Mouse (Mus musculus) hindbrain, postnatal 0 days (tissue): ENCODE results near the gene Coa4. TPM values are rescaled to one million over a fixed set of nuclear protein-coding genes. Genes with fewer than 3 reads are reported as not detected.

Experiments used
- ATAC-seq: fragments of 200-750 bp; cut with Nextera tagmentation; 2 replicates; pipeline ENCODE4 v1.8.0; 2017; ENCODE audit warnings: mild to moderate bottlenecking, moderate TSS enrichment, moderate library complexity
- DNase-seq: peaks from one replicate; pipeline ENCODE4 v3.0.0-alpha.2; 2015; ENCODE audit warnings: low spot score
- H3K27ac ChIP-seq: fragments of 300-500 bp; sonication (generic); 2 replicates; pipeline ENCODE4 v1.5.1; 2014; ENCODE audit warnings: mild to moderate bottlenecking
- H3K27me3 ChIP-seq: fragments of 300-500 bp; sonication (generic); 2 replicates; pipeline ENCODE4 v1.6.1; 2014; ENCODE audit warnings: low read length, mixed read lengths; ENCODE audit not compliant: insufficient read depth
- H3K36me3 ChIP-seq: fragments of 300-500 bp; sonication (generic); 2 replicates; pipeline ENCODE4 v1.6.1; 2014; ENCODE audit warnings: low read length, mixed read lengths; ENCODE audit not compliant: insufficient read depth
- H3K4me1 ChIP-seq: fragments of 300-500 bp; sonication (generic); 2 replicates; pipeline ENCODE4 v1.6.1; 2014; ENCODE audit warnings: antibody characterized with exemption, low read length, mixed read lengths; ENCODE audit not compliant: insufficient read depth
- H3K4me2 ChIP-seq: fragments of 300-500 bp; sonication (generic); 2 replicates; pipeline ENCODE4 v1.6.1; 2014; ENCODE audit warnings: low read depth, mild to moderate bottlenecking, low read length, moderate library complexity, mixed read lengths
- H3K4me3 ChIP-seq: fragments of 300-500 bp; sonication (generic); 2 replicates; pipeline ENCODE4 v1.5.1; 2014; ENCODE audit warnings: low read length
- H3K9ac ChIP-seq: fragments of 300-500 bp; sonication (generic); replicated peaks from 2 replicates; pipeline ENCODE4 v1.6.1; 2014; ENCODE audit warnings: mild to moderate bottlenecking, low read length, moderate library complexity, mixed read lengths
- H3K9me3 ChIP-seq: fragments of 300-500 bp; sonication (generic); 2 replicates; pipeline ENCODE4 v1.6.1; 2016; ENCODE audit warnings: low read length, mixed read lengths
- CTCF ChIP-seq: IDR thresholded peaks from 2 replicates; pipeline ENCODE4 v1.5.1; 2016; ENCODE audit warnings: antibody characterized with exemption, control low read depth, low read depth
- WGBS: fragments of 180-500 bp; shearing (Covaris S2); extraction: QIAGEN DNeasy Blood & Tissue Kit; methylation state at CpG from one replicate; pipeline ENCODE4 v1.1.7; 2014; 5-methylcytosine and 5-hydroxymethylcytosine counted together
- polyA plus RNA-seq: library from polyadenylated mRNA; unstranded; fragments of >200 nt; fragmentation: Nextera tagmentation; extraction: Ambion mirVana; gene quantifications from 2 replicates; pipeline ENCODE4 v1.2.1, GENCODE M21; 2015
- total RNA-seq: library from RNA; depleted of rRNA; stranded (reverse); fragments of >200 nt; gene quantifications from 2 replicates; pipeline ENCODE4 v1.2.3, GENCODE M21; 2014

Gene Coa4
- total and polyA plus RNA-seq, 2 experiments from 2014 or later = 4.9 to 7.6 TPM

- Histone ChIP-seq H3K27ac (no peak overlapping the region), H3K27me3 (no peaks in the 10 kb centered on the region), H3K4me2 (no peak overlapping the region), H3K4me1 (no peaks in the 10 kb centered on the region), H3K36me3 (no peaks in the 10 kb centered on the region), H3K4me3 (no peak overlapping the region), H3K9me3 (no peaks in the 10 kb centered on the region), H3K9ac (no peak overlapping the region)
- 79% methylated on average over 7 of the region's 7 CpGs for WGBS
- ATAC-seq = no peak
- no peak for DNase-seq
- no peak for TF ChIP-seq CTCF
Observed at GRCm38 (mm10) chr7:100502374-100502922, 34.4 kb upstream of the Coa4 start.

- DNase-seq (no peak), ATAC-seq (no peak)
- Histone ChIP-seq H3K36me3 (no peaks in the 10 kb centered on the region), H3K9ac (no peak overlapping the region), H3K4me1 (no peaks in the 10 kb centered on the region), H3K4me2 (no peak overlapping the region), H3K9me3 (no peaks in the 10 kb centered on the region), H3K27me3 (no peaks in the 10 kb centered on the region), H3K4me3 (no peak overlapping the region), H3K27ac (no peak overlapping the region)
- TF ChIP-seq CTCF = no peak
- WGBS = 87% methylated on average over 5 of the region's 5 CpGs
Observed at GRCm38 (mm10) chr7:100503076-100503475, 33.8 kb upstream of the Coa4 start.

- DNase-seq (no peak), ATAC-seq (no peak)
- Histone ChIP-seq H3K27ac (no peak overlapping the region), H3K4me2 (no peak overlapping the region), H3K36me3 (no peaks in the 10 kb centered on the region), H3K9ac (no peak overlapping the region), H3K4me3 (no peak overlapping the region), H3K27me3 (no peaks in the 10 kb centered on the region), H3K4me1 (no peaks in the 10 kb centered on the region), H3K9me3 (no peaks in the 10 kb centered on the region)
- 87% methylated on average over 13 of the region's 13 CpGs for WGBS
- TF ChIP-seq CTCF = no peak
Observed at GRCm38 (mm10) chr7:100504740-100505487, 32.0 kb upstream of the Coa4 start.

- no peaks in the 10 kb centered on the region for H3K9me3 ChIP-seq
- no peak overlapping the region for H3K9ac ChIP-seq
- H3K27ac ChIP-seq = no peak overlapping the region
- no peak overlapping the region for H3K4me2 ChIP-seq
- H3K4me3 ChIP-seq = no peak overlapping the region
- DNase-seq (no peak), ATAC-seq (no peak)
- no peaks in the 10 kb centered on the region for H3K4me1 ChIP-seq
- TF ChIP-seq CTCF = no peak
- H3K27me3 ChIP-seq = no peaks in the 10 kb centered on the region
- 78% methylated on average over 4 of the region's 4 CpGs for WGBS
- no peaks in the 10 kb centered on the region for H3K36me3 ChIP-seq
Observed at GRCm38 (mm10) chr7:100506494-100506893, 30.4 kb upstream of the Coa4 start.

GRCm38 (mm10) chr7:100508670-100509069 lies 28.2 kb upstream of the Coa4 start:
- DNase-seq (no peak), ATAC-seq (no peak)
- WGBS = 79% methylated on average over 3 of the region's 3 CpGs
- Histone ChIP-seq H3K4me2 (no peak overlapping the region), H3K9ac (no peak overlapping the region), H3K4me1 (no peaks in the 10 kb centered on the region), H3K9me3 (no peaks in the 10 kb centered on the region), H3K27me3 (no peaks in the 10 kb centered on the region), H3K4me3 (no peak overlapping the region), H3K36me3 (no peaks in the 10 kb centered on the region), H3K27ac (no peak overlapping the region)
- TF ChIP-seq CTCF = no peak

- Histone ChIP-seq H3K27me3 (no peaks in the 10 kb centered on the region), H3K4me3 (no peak overlapping the region), H3K4me1 (no peaks in the 10 kb centered on the region), H3K4me2 (no peak overlapping the region), H3K9ac (no peak overlapping the region), H3K36me3 (no peaks in the 10 kb centered on the region), H3K27ac (no peak overlapping the region), H3K9me3 (no peaks in the 10 kb centered on the region)
- 83% methylated on average over 8 of the region's 8 CpGs for WGBS
- ATAC-seq (no peak), DNase-seq (no peak)
- no peak for TF ChIP-seq CTCF
Observed at GRCm38 (mm10) chr7:100511602-100512001, 25.3 kb upstream of the Coa4 start.

GRCm38 (mm10) chr7:100514573-100514972 lies 22.3 kb upstream of the Coa4 start, which contains the start of gene Dnajb13:
Gene Dnajb13 (minus strand): TSS chr7:100514960.
- Histone ChIP-seq H3K27me3 (no peaks in the 10 kb centered on the region), H3K9me3 (no peaks in the 10 kb centered on the region), H3K27ac (no peak within 1 kb of the TSS), H3K36me3 (no peaks in the 10 kb centered on the region), H3K4me3 (0 out of 2 replicates have a peak within 1 kb of the TSS, but pooled peaks have one; percentile 6), H3K9ac (no peak within 1 kb of the TSS), H3K4me1 (no peaks in the 10 kb centered on the region), H3K4me2 (peak within 1 kb of the TSS; percentile 35)
- no peak for TF ChIP-seq CTCF
- ATAC-seq (peak; percentile 83), DNase-seq (peak; percentile 75)
- 41% methylated on average over 11 of the region's 11 CpGs for WGBS
